Mouse (Mus musculus) liver, embryonic 14.5 days (tissue): ENCODE results near the gene Tlr7. TPM values are rescaled to one million over a fixed set of nuclear protein-coding genes. Genes with fewer than 3 reads are reported as not detected.

ENCODE experiments used
- ATAC-seq: fragments of 200-750 bp; cut with Nextera tagmentation; 2 replicates; pipeline ENCODE4 v1.8.0; 2017; ENCODE audit warnings: moderate number of reproducible peaks, mild to moderate bottlenecking, moderate library complexity; ENCODE audit not compliant: insufficient read depth
- DNase-seq, 3 experiments: peaks; one replicate each; pipeline ENCODE4 v3.0.0-alpha.2; 2012 to 2013; ENCODE audit warnings: low read depth in 3 of 3, low spot score in 3 of 3
- H3K27ac ChIP-seq: fragments of 300-500 bp; sonication (generic); 2 replicates; pipeline ENCODE4 v1.5.1; 2014; ENCODE audit warnings: moderate library complexity, mild to moderate bottlenecking, control low read depth, inconsistent platforms
- H3K27me3 ChIP-seq: fragments of 300-500 bp; sonication (generic); 2 replicates; pipeline ENCODE4 v1.6.1; 2014; ENCODE audit warnings: mild to moderate bottlenecking, low read length, moderate library complexity; ENCODE audit not compliant: control insufficient read depth, insufficient read depth
- H3K36me3 ChIP-seq: fragments of 300-500 bp; sonication (generic); replicated peaks from 2 replicates; pipeline ENCODE4 v1.6.1; 2014; ENCODE audit warnings: low read depth; ENCODE audit not compliant: control insufficient read depth, insufficient read depth
- H3K4me1 ChIP-seq, 2 experiments: fragments of 200-500 bp in 1 of 2; fragments of 300-500 bp in 1 of 2; sonication (generic) in 1 of 2; replicated peaks; 2 replicates each; pipeline ENCODE4 v1.6.1; 2012 to 2014; ENCODE audit warnings: antibody characterized with exemption in 1 of 2, inconsistent platforms in 1 of 2, low read length in 1 of 2; ENCODE audit not compliant: control insufficient read depth in 2 of 2, insufficient read depth in 2 of 2
- H3K4me2 ChIP-seq: fragments of 300-500 bp; sonication (generic); 2 replicates; pipeline ENCODE4 v1.6.1; 2014; ENCODE audit warnings: low read depth, mild to moderate bottlenecking, control low read depth, moderate library complexity
- H3K4me3 ChIP-seq, 2 experiments: fragments of 200-500 bp in 1 of 2; fragments of 300-500 bp in 1 of 2; sonication (generic) in 1 of 2; 2 replicates each; pipeline ENCODE4 v1.5.1; 2012 to 2014; ENCODE audit warnings: low read depth in 2 of 2, low read length in 2 of 2, mild to moderate bottlenecking in 2 of 2, control low read depth in 1 of 2, inconsistent platforms in 1 of 2, moderate library complexity in 1 of 2; ENCODE audit not compliant: insufficient read depth in 1 of 2
- H3K9ac ChIP-seq: fragments of 300-500 bp; sonication (generic); replicated peaks from 2 replicates; pipeline ENCODE4 v1.6.1; 2014; ENCODE audit warnings: mild to moderate bottlenecking, control low read depth, moderate library complexity
- H3K9me3 ChIP-seq: fragments of 300-500 bp; sonication (generic); 2 replicates; pipeline ENCODE4 v1.6.1; 2016; ENCODE audit warnings: low read length, mixed read lengths; ENCODE audit not compliant: control insufficient read depth
- CTCF ChIP-seq: IDR thresholded peaks from 2 replicates; pipeline ENCODE4 v1.5.1; 2016; ENCODE audit warnings: antibody characterized with exemption, low read depth, control low read depth
- EP300 ChIP-seq: IDR thresholded peaks from 2 replicates; pipeline ENCODE4 v1.6.1; 2016; ENCODE audit warnings: antibody characterized with exemption, low read depth
- WGBS: fragments of 180-500 bp; shearing (Covaris S2); extraction: QIAGEN DNeasy Blood & Tissue Kit; methylation state at CpG from one replicate; pipeline ENCODE4 v1.1.7; 2014; ENCODE audit not compliant: insufficient replicate concordance; 5-methylcytosine and 5-hydroxymethylcytosine counted together
- polyA plus RNA-seq, 2 experiments: library from polyadenylated mRNA; depleted of rRNA in 1 of 2; stranded (reverse) in 1 of 2; unstranded in 1 of 2; fragments of >200 nt; fragmentation: Nextera tagmentation in 1 of 2; extraction: Ambion mirVana in 1 of 2; gene quantifications; 2 replicates each; pipeline versions ENCODE4 v1.2.1 to v1.2.3; 2012 to 2014

Tlr7 gene
- polyA plus RNA-seq, 2 experiments: 0.44 to 1.0 TPM

- Histone ChIP-seq H3K4me2 (no peak overlapping the region), H3K9me3 (no peaks in the 10 kb centered on the region), H3K27me3 (no peaks in the 10 kb centered on the region), H3K4me1 (no peaks in the 10 kb centered on the region), H3K27ac (no peak overlapping the region), H3K9ac (no peak overlapping the region), H3K4me3 (no peak overlapping the region), H3K36me3 (no peaks in the 10 kb centered on the region)
- no peak for DNase-seq
- TF ChIP-seq EP300: no peak
- no peak for TF ChIP-seq CTCF
- 57% methylated on average over 2 of the region's 2 CpGs for WGBS
- ATAC-seq: no peak
These were observed 9.8 kb upstream of the Tlr7 start for GRCm38 (mm10) chrX:167340190-167340589.

- Histone ChIP-seq H3K36me3 (no peaks in the 10 kb centered on the region), H3K4me3 (no peak overlapping the region), H3K4me2 (no peak overlapping the region), H3K9me3 (no peaks in the 10 kb centered on the region), H3K27ac (no peak overlapping the region), H3K27me3 (no peaks in the 10 kb centered on the region), H3K9ac (no peak overlapping the region), H3K4me1 (no peaks in the 10 kb centered on the region)
- TF ChIP-seq CTCF (no peak), EP300 (no peak)
- WGBS: 56% methylated on average over 1 of the region's 1 CpGs
- ATAC-seq: no peak
- DNase-seq: no peak
These were observed 7.6 kb upstream of the Tlr7 start for GRCm38 (mm10) chrX:167337990-167338389.

- TF ChIP-seq EP300: no peak
- TF ChIP-seq CTCF: no peak
- H3K27me3 ChIP-seq: no peaks in the 10 kb centered on the region
- ATAC-seq (no peak), DNase-seq (no peak)
- no peak overlapping the region for H3K9ac ChIP-seq
- 60% methylated on average over 1 of the region's 1 CpGs for WGBS
- H3K9me3 ChIP-seq: no peaks in the 10 kb centered on the region
- no peak overlapping the region for H3K27ac ChIP-seq
- H3K36me3 ChIP-seq: no peaks in the 10 kb centered on the region
- no peak overlapping the region for H3K4me2 ChIP-seq
- no peak overlapping the region for H3K4me3 ChIP-seq
- no peaks in the 10 kb centered on the region for H3K4me1 ChIP-seq
These were observed 4.2 kb upstream of the Tlr7 start for GRCm38 (mm10) chrX:167334571-167334970.

GRCm38 (mm10) chrX:167332607-167333006 lies 2.2 kb upstream of the Tlr7 start:
- H3K9ac ChIP-seq: no peak overlapping the region
- no peak for TF ChIP-seq EP300
- no peak for TF ChIP-seq CTCF
- H3K27me3 ChIP-seq: no peaks in the 10 kb centered on the region
- no peaks in the 10 kb centered on the region for H3K9me3 ChIP-seq
- whole genome bisulfite sequencing: no CpG with 5 or more reads among the region's 1 CpGs
- H3K27ac ChIP-seq: no peak overlapping the region
- ATAC-seq (peak; percentile 28; the same call in 1 of the 2 replicates), DNase-seq (no peak)
- H3K4me2 ChIP-seq: no peak overlapping the region
- H3K4me1 ChIP-seq: no peaks in the 10 kb centered on the region
- no peaks in the 10 kb centered on the region for H3K36me3 ChIP-seq
- no peak overlapping the region for H3K4me3 ChIP-seq

- no peak overlapping the region for H3K4me2 ChIP-seq
- H3K9ac ChIP-seq: no peak overlapping the region
- no peak overlapping the region for H3K27ac ChIP-seq
- no peak overlapping the region for H3K4me3 ChIP-seq
- H3K27me3 ChIP-seq: no peaks in the 10 kb centered on the region
- TF ChIP-seq EP300 (no peak), CTCF (no peak)
- DNase-seq (no peak), ATAC-seq (no peak)
- no peaks in the 10 kb centered on the region for H3K4me1 ChIP-seq
- H3K9me3 ChIP-seq: no peaks in the 10 kb centered on the region
- H3K36me3 ChIP-seq: no peaks in the 10 kb centered on the region
- 25% methylated on average over 4 of the region's 4 CpGs for WGBS
These were observed 635 bp upstream of the Tlr7 start for GRCm38 (mm10) chrX:167330993-167331392.

GRCm38 (mm10) chrX:167329620-167330019 lies 738 bp downstream of the Tlr7 start:
- no peak overlapping the region for H3K4me3 ChIP-seq
- H3K36me3 ChIP-seq: no peaks in the 10 kb centered on the region
- DNase-seq: no peak
- no peak overlapping the region for H3K27ac ChIP-seq
- no peak for ATAC-seq
- 74% methylated on average over 1 of the region's 1 CpGs for WGBS
- H3K4me2 ChIP-seq: no peak overlapping the region
- no peaks in the 10 kb centered on the region for H3K4me1 ChIP-seq
- TF ChIP-seq EP300: no peak
- TF ChIP-seq CTCF: no peak
- no peak overlapping the region for H3K9ac ChIP-seq
- H3K9me3 ChIP-seq: no peaks in the 10 kb centered on the region
- no peaks in the 10 kb centered on the region for H3K27me3 ChIP-seq
